Mouse (Mus musculus): ENCODE data around the gene Wnk2. TPM values are rescaled to one million over a fixed set of nuclear protein-coding genes. Genes with fewer than 3 reads are reported as not detected.

Wnk2 gene
- total and polyA plus RNA-seq, 3 experiments = 0.04 TPM; not detected in 2

DNA sequence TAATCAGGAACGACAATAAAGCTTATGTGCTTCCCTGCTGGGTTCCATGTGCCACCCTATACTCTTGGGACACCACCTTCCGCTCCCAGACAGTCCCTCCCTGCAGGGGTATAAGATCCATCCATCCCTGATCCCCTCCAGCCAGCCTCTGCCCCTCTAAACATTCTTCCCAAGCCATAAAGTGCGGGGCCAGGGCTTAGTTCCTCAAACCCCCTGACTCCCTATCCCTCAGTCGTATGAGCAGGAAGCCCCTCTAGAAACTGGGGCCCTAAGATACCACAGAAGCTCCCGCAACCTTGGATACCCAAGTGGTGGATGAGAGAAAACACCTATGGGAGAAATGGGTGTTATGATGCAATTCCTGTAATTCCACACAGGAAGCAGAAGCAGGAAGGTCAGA is 48.4 kb upstream of the Wnk2 start:
- 0 out of 4 replicates have a peak, but pooled peaks cover 0 to 7% of the 10 kb centered on the region in 2 experiments for H3K4me1 ChIP-seq (ENCODE audit: control insufficient read depth in 1 of 2, insufficient read depth in 2 of 2, low read length in 2 of 2)
- H3K9me3 ChIP-seq (replicated peaks; ENCODE audit: insufficient read depth, low read length) = no peaks in the 10 kb centered on the region
- no peaks in the 10 kb centered on the region for H3K79me2 ChIP-seq (ENCODE audit: control insufficient read depth, insufficient read depth, low read length, poor library complexity)
- no peak for DNase-seq (ENCODE audit: low read depth, low spot score)
- peaks cover 0 to 3% of the 10 kb centered on the region in 2 experiments; a peak in 2 of 4 replicates for H3K36me3 ChIP-seq (ENCODE audit: control insufficient read depth in 1 of 2, insufficient read depth in 2 of 2, low read length in 2 of 2)
- H3K27ac ChIP-seq (ENCODE audit: control insufficient read depth, low read depth, low read length) = no peak overlapping the region
- no peak overlapping the region for H3K9ac ChIP-seq (ENCODE audit: control insufficient read depth, low read depth, low read length, poor library complexity, severe bottlenecking)
- no peaks in the 10 kb centered on the region for H3K27me3 ChIP-seq (ENCODE audit: control insufficient read depth in 1 of 2, insufficient read depth in 2 of 2, low read length in 2 of 2)
- no peak for TF ChIP-seq NELFE (IDR thresholded peaks at IDR 0.05; ENCODE audit: low read depth, low read length)
- no peak for TF ChIP-seq TAL1 (IDR thresholded peaks at IDR 0.05; ENCODE audit: low read length)
- TF ChIP-seq SIN3A (IDR thresholded peaks at IDR 0.05; ENCODE audit: low read length) = no peak
- TF ChIP-seq MYC (IDR thresholded peaks at IDR 0.05; ENCODE audit: low read depth, low read length) = no peak
- TF ChIP-seq ZC3H11A (IDR thresholded peaks at IDR 0.05; ENCODE audit: low read depth, low read length) = no peak
- no peak for TF ChIP-seq MAZ (IDR thresholded peaks at IDR 0.05; ENCODE audit: low read depth, low read length)
- no peak for TF ChIP-seq MXI1 (IDR thresholded peaks at IDR 0.05; ENCODE audit: low read depth, low read length)
- no peak for TF ChIP-seq USF2 (IDR thresholded peaks at IDR 0.05; ENCODE audit: borderline replicate concordance in 1 of 2, insufficient read depth in 1 of 2, low read depth in 1 of 2, low read length in 2 of 2)
- TF ChIP-seq POLR2AphosphoS5 (IDR thresholded peaks at IDR 0.05; ENCODE audit: borderline replicate concordance, low read depth, low read length) = no peak
- no peak for TF ChIP-seq CTCF (IDR thresholded peaks at IDR 0.05 in 2 of 3, conservative IDR thresholded peaks at IDR 0.05 in 1 of 3; ENCODE audit: control insufficient read depth in 1 of 3, insufficient read depth in 1 of 3, low read depth in 2 of 3, low read length in 3 of 3, poor library complexity in 1 of 3, severe bottlenecking in 1 of 3)
- no peak for TF ChIP-seq MYB (IDR thresholded peaks at IDR 0.05; ENCODE audit: low read depth, low read length)
- TF ChIP-seq ELF1 (IDR thresholded peaks at IDR 0.05; ENCODE audit: low read depth, low read length) = no peak
- no peak for TF ChIP-seq ZKSCAN1 (IDR thresholded peaks at IDR 0.05; ENCODE audit: low read depth, low read length)
- TF ChIP-seq EP300 (IDR thresholded peaks at IDR 0.05; ENCODE audit: low read depth in 1 of 2, low read length in 2 of 2) = no peak
- TF ChIP-seq RCOR1 (IDR thresholded peaks at IDR 0.05; ENCODE audit: low read depth, low read length) = no peak
- no peak overlapping the region for H3K4me3 ChIP-seq (ENCODE audit: control insufficient read depth in 1 of 2, insufficient read depth in 1 of 2, low read depth in 2 of 2, low read length in 2 of 2)

DNA sequence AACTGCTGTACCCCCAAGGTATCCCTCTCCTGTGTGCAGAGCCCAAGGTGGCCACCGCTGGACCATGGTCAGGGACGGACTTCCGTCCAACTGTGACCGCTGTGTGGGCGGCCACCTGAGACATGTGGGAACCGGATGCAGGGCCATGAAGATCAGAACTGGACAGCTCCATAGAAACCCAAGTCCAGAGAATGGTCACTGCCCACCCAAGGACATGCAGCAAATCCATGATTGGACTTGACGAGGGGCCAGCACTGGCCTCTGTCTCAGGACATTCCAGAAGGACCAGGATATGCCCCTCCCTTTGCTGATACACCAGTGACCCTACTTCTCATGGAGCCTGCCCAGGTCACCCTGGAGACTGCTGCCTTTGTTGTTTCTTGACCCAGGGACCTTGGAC is 47.8 kb upstream of the Wnk2 start:
- H3K4me3 ChIP-seq (ENCODE audit: control insufficient read depth in 1 of 2, insufficient read depth in 1 of 2, low read depth in 2 of 2, low read length in 2 of 2) = no peak overlapping the region
- TF ChIP-seq USF2 (IDR thresholded peaks at IDR 0.05; ENCODE audit: borderline replicate concordance in 1 of 2, insufficient read depth in 1 of 2, low read depth in 1 of 2, low read length in 2 of 2) = no peak
- DNase-seq (ENCODE audit: low read depth, low spot score) = no peak
- no peaks in the 10 kb centered on the region for H3K79me2 ChIP-seq (ENCODE audit: control insufficient read depth, insufficient read depth, low read length, poor library complexity)
- H3K27ac ChIP-seq (ENCODE audit: control insufficient read depth, low read depth, low read length) = no peak overlapping the region
- no peaks in the 10 kb centered on the region for H3K27me3 ChIP-seq (ENCODE audit: control insufficient read depth in 1 of 2, insufficient read depth in 2 of 2, low read length in 2 of 2)
- 0 out of 4 replicates have a peak, but pooled peaks cover 0 to 7% of the 10 kb centered on the region in 2 experiments for H3K4me1 ChIP-seq (ENCODE audit: control insufficient read depth in 1 of 2, insufficient read depth in 2 of 2, low read length in 2 of 2)
- H3K36me3 ChIP-seq (ENCODE audit: control insufficient read depth in 1 of 2, insufficient read depth in 2 of 2, low read length in 2 of 2) = peaks cover 0 to 3% of the 10 kb centered on the region in 2 experiments; a peak in 2 of 4 replicates
- H3K9ac ChIP-seq (ENCODE audit: control insufficient read depth, low read depth, low read length, poor library complexity, severe bottlenecking) = no peak overlapping the region
- H3K9me3 ChIP-seq (replicated peaks; ENCODE audit: insufficient read depth, low read length) = no peaks in the 10 kb centered on the region
